Mouse (Mus musculus): ENCODE measurements at regions not wholly inside any gene's neighbourhood (a gene's known extent, or its start where the extent isn't known, plus 50 kb on each side); places are given as distances from the start of the nearest gene placed in this dataset.

GRCm38 (mm10) chr8:101444730-101445129 is 1340.7 kb downstream of the Cdh11 start:
- TF ChIP-seq CTCF (IDR thresholded peaks at IDR 0.05) (no peak), EP300 (IDR thresholded peaks at IDR 0.05; ENCODE audit: insufficient read depth, low read depth, low read length) (no peak), POLR2A (IDR thresholded peaks at IDR 0.05; ENCODE audit: insufficient read depth, low read depth, low read length) (no peak)
